7 mouse cellular contexts compared by ENCODE assay signal in the genomic region with DNA sequence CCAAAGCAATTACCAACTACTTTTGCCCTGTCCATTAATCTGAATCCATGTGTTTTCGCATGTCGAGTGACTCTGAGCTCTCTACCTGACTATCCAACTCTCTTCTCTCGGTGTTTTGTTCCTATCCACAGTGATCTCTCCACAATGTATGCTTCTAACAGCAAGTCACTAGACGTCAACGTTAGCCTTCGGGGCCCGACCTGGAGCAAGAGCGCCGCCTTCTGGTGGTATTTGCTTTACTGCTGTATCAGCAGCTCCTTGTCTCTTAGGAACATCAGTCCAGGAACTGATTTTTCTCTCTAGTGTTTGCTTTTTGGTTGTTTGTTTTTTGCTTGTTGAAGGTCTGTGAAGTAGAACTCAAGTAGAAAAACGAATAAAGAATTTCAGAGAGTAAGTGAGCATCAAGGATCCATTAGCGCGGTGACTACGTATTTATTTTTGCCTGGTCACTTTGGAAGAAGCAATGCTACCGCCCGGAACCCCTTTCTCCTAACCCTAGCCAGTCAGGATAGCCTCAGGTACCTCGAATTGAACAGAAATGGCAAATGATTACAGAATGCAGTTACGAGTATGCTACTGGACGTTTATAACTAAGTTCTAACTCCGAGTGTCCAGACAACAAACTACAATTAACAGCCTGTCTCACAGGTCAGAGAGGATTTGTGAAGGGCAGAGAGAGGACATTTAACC. TPM values are rescaled to one million over a fixed set of nuclear protein-coding genes. Genes with fewer than 3 reads are reported as not detected.
DNase-seq lines count a peak whose midpoint lies in the region; ATAC-seq and TF ChIP-seq lines count a peak whose summit lies in the region.

No protein-coding gene starts in this region.

- TF ChIP-seq CTCF in hindbrain, postnatal 0 days (IDR thresholded peaks at IDR 0.05; ENCODE audit: low read depth), result peak; percentile 90

- no peaks in the 10 kb centered on the region for H3K4me1 ChIP-seq in hindbrain, postnatal 0 days (ENCODE audit: insufficient read depth, low read length)

- peak overlapping the region; percentile 89 for H3K4me2 ChIP-seq in hindbrain, postnatal 0 days (ENCODE audit: low read depth, low read length)

- WGBS in hindbrain, postnatal 0 days, result under 1% methylated on average over 19 of the region's 19 CpGs

- H3K9me3 ChIP-seq in hindbrain, postnatal 0 days (ENCODE audit: low read length), result no peaks in the 10 kb centered on the region

- H3K27me3 ChIP-seq in hindbrain, postnatal 0 days (ENCODE audit: insufficient read depth, low read length), result no peaks in the 10 kb centered on the region

- peak overlapping the region; percentile 51 for H3K9ac ChIP-seq in hindbrain, postnatal 0 days (replicated peaks; ENCODE audit: low read length)

- no peaks in the 10 kb centered on the region for H3K36me3 ChIP-seq in hindbrain, postnatal 0 days (ENCODE audit: insufficient read depth, low read length)

- peak; percentile 90 to 95 for DNase-seq in cerebellum, postnatal 25 days
- DNase-seq in gastrocnemius, adult 18-20 months (ENCODE audit: low spot score), result peak; percentile 84
- DNase-seq in hindbrain, postnatal 0 days (ENCODE audit: low spot score), result peak; percentile 91
- DNase-seq in left cerebral cortex, postnatal 36 days (ENCODE audit: low spot score in 2 of 2), result peak; percentile 60 to 80
- peak; percentile 92 for DNase-seq in mesoderm, embryonic 11.5 days (ENCODE audit: low read depth, low spot score)
- peak; percentile 94 for DNase-seq in right cerebral cortex, postnatal 4 days

- H3K4me3 ChIP-seq in hindbrain, postnatal 0 days (ENCODE audit: low read length), result peak overlapping the region; percentile 54

- no peak overlapping the region for H3K27ac ChIP-seq in hindbrain, postnatal 0 days

- peak; percentile 54 for ATAC-seq in activated CD4-positive, CD25-positive, alpha-beta regulatory T cell, adult 4 months
- ATAC-seq in hindbrain, postnatal 0 days, result peak; percentile 58

- intact Hi-C loops in left cerebral cortex, postnatal 36 days (cut with DNase I), result loop anchor here (2.0 kb wide), 1 partner anchor 860 kb away; no protein-coding TSS in a partner anchor

RNA-seq across cellular contexts. Expression of gene Olfr1368, which starts 13.3 kb away (rescaled TPM):
- not detected for polyA plus RNA-seq in activated CD4-positive, CD25-positive, alpha-beta regulatory T cell, adult 4 months (2017; shearing (Covaris generic))
- total RNA-seq in gastrocnemius, adult 18-20 months (2021), result not detected
- not detected in 2 replicates for total RNA-seq in hindbrain, postnatal 0 days (2014; rRNA removed)
- not detected in 2 replicates for polyA plus RNA-seq in hindbrain, postnatal 0 days (2015; fragmentation: Nextera tagmentation; extraction: Ambion mirVana)
- total RNA-seq in left cerebral cortex, postnatal 36 days (2021), result not detected

RNA-seq across cellular contexts. Expression of gene Trim27, which starts 20.3 kb away (rescaled TPM):
- 10 to 100 TPM; 16.2 to 18.4 TPM for polyA plus RNA-seq in activated CD4-positive, CD25-positive, alpha-beta regulatory T cell, adult 4 months (2017; shearing (Covaris generic))
- total RNA-seq in gastrocnemius, adult 18-20 months (2021), result 10 to 100 TPM; 21.0 to 22.0 TPM
- 84.9 and 107 TPM in 2 replicates for total RNA-seq in hindbrain, postnatal 0 days (2014; rRNA removed)
- 68.3 and 69.1 TPM in 2 replicates for polyA plus RNA-seq in hindbrain, postnatal 0 days (2015; fragmentation: Nextera tagmentation; extraction: Ambion mirVana)
- 10 to 100 TPM; 34.0 TPM for total RNA-seq in left cerebral cortex, postnatal 36 days (2021)

RNA-seq across cellular contexts. Expression of gene Olfr263, which starts 29.5 kb away (rescaled TPM):
- polyA plus RNA-seq in activated CD4-positive, CD25-positive, alpha-beta regulatory T cell, adult 4 months (2017; shearing (Covaris generic)), result not detected
- total RNA-seq in gastrocnemius, adult 18-20 months (2021), result not detected
- not detected in 2 replicates for total RNA-seq in hindbrain, postnatal 0 days (2014; rRNA removed)
- polyA plus RNA-seq in hindbrain, postnatal 0 days (2015; fragmentation: Nextera tagmentation; extraction: Ambion mirVana), result not detected in 2 replicates
- total RNA-seq in left cerebral cortex, postnatal 36 days (2021), result not detected

RNA-seq across cellular contexts. Expression of gene Olfr1369-ps1, which starts 47.6 kb away (rescaled TPM):
- under 1 TPM; 0.09 to 0.13 TPM for polyA plus RNA-seq in activated CD4-positive, CD25-positive, alpha-beta regulatory T cell, adult 4 months (2017; shearing (Covaris generic))
- total RNA-seq in gastrocnemius, adult 18-20 months (2021), result not detected
- not detected in 2 replicates for total RNA-seq in hindbrain, postnatal 0 days (2014; rRNA removed)
- 0.06 TPM in 1 of 2 replicates, not detected in the other for polyA plus RNA-seq in hindbrain, postnatal 0 days (2015; fragmentation: Nextera tagmentation; extraction: Ambion mirVana)
- not detected for total RNA-seq in left cerebral cortex, postnatal 36 days (2021)
